Mouse (Mus musculus) cerebellum, adult 2 months (tissue): ENCODE measurements around the gene Fam241a.

ENCODE experiments used
- CTCF ChIP-seq: fragments of 200-500 bp; IDR thresholded peaks from 2 replicates; pipeline ENCODE4 v1.5.1; 2011; ENCODE audit warnings: low read depth, mild to moderate bottlenecking, control low read depth, low read length, moderate library complexity, borderline replicate concordance; ENCODE audit not compliant: insufficient read depth
- POLR2A ChIP-seq: fragments of 200-500 bp; IDR thresholded peaks from 2 replicates; pipeline ENCODE4 v1.6.1; 2011; ENCODE audit warnings: low read length, control low read depth, borderline replicate concordance; ENCODE audit not compliant: insufficient read depth

DNA sequence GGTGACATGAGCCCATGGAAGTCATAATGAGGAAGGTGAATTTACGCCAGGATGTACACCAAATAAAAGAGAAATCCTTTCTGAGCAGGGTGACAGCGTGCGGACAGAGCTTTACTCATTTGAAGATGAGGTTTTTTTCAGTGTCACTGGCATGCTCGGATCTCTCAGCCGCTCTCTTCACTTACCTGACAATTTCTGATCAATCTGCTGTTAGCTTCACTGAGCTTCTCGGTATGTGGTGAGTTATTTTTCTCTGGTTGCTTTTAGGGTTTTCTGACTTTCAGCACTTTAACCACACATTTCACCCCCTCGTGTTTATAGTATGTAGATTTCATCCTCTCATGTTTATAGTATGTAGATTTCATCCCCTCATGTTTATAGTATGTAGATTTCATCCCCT lies 21.1 kb downstream of the Fam241a start:
- TF ChIP-seq POLR2A (no peak), CTCF (no peak)
